Mouse (Mus musculus) right cerebral cortex, postnatal 4 days (tissue): ENCODE results near the gene Nsun5.
"Not testable (repeated sequence)": the region's sequence is repeated elsewhere in the genome, so short reads cannot be mapped to it uniquely, and the experiment has no call there.

ENCODE experiments used
- DNase-seq: peaks from one replicate; pipeline ENCODE4 v3.0.0-alpha.2; 2022

Nsun5 gene

GRCm38 (mm10) chr5:135369787-135370654 lies at the start of gene Nsun5:
Gene Nsun5, plus strand, starts transcription at chr5:135369953.
- DNase-seq: peak; percentile 98

GRCm38 (mm10) chr5:135322197-135322596 lies 47.6 kb upstream of the Nsun5 start:
- DNase-seq: no peak

- DNase-seq: no peak
These were observed 43.6 kb upstream of the Nsun5 start for GRCm38 (mm10) chr5:135326121-135326659.

GRCm38 (mm10) chr5:135329471-135329870 lies 40.3 kb upstream of the Nsun5 start:
- no peak for DNase-seq

GRCm38 (mm10) chr5:135330201-135330600 lies 39.6 kb upstream of the Nsun5 start:
- no peak for DNase-seq

GRCm38 (mm10) chr5:135331161-135331560 lies 38.6 kb upstream of the Nsun5 start:
- DNase-seq: no peak

- no peak for DNase-seq
These were observed 32.2 kb upstream of the Nsun5 start for GRCm38 (mm10) chr5:135337575-135337974.

- no peak for DNase-seq
These were observed 23.8 kb upstream of the Nsun5 start for GRCm38 (mm10) chr5:135345989-135346388.

GRCm38 (mm10) chr5:135346430-135346829 lies 23.3 kb upstream of the Nsun5 start:
- DNase-seq: no peak

GRCm38 (mm10) chr5:135347511-135348011 lies 22.2 kb upstream of the Nsun5 start:
- DNase-seq: no peak

GRCm38 (mm10) chr5:135349862-135350261 lies 19.9 kb upstream of the Nsun5 start, which contains the start of gene Fkbp6:
Gene Fkbp6, minus strand, starts transcription at chr5:135350044.
- DNase-seq: no peak

- no peak for DNase-seq
These were observed 18.1 kb upstream of the Nsun5 start for GRCm38 (mm10) chr5:135351606-135352005.

- DNase-seq: no peak
These were observed 16.8 kb upstream of the Nsun5 start, which contains the start of gene Trim50 for GRCm38 (mm10) chr5:135352995-135353394. Gene Trim50, plus strand, starts transcription at chr5:135353295.

- no peak for DNase-seq
These were observed 16.2 kb upstream of the Nsun5 start for GRCm38 (mm10) chr5:135353564-135353963.

- DNase-seq: no peak
These were observed 13.7 kb upstream of the Nsun5 start for GRCm38 (mm10) chr5:135356090-135356489.

- DNase-seq: no peak
These were observed 12.2 kb upstream of the Nsun5 start for GRCm38 (mm10) chr5:135357556-135357955.

GRCm38 (mm10) chr5:135359772-135360171 lies 10.0 kb upstream of the Nsun5 start:
- DNase-seq: no peak

- no peak for DNase-seq
These were observed 7.2 kb upstream of the Nsun5 start for GRCm38 (mm10) chr5:135362572-135362971.

GRCm38 (mm10) chr5:135363540-135363939 lies 6.2 kb upstream of the Nsun5 start:
- no peak for DNase-seq

GRCm38 (mm10) chr5:135367841-135368240 lies 1.9 kb upstream of the Nsun5 start:
- no peak for DNase-seq

- DNase-seq: no peak
These were observed 1.4 kb upstream of the Nsun5 start for GRCm38 (mm10) chr5:135368312-135368711.

GRCm38 (mm10) chr5:135369196-135369595 lies 557 bp upstream of the Nsun5 start:
- not testable (repeated sequence) for DNase-seq

- DNase-seq: no peak
These were observed 1.4 kb downstream of the Nsun5 start for GRCm38 (mm10) chr5:135371195-135371594.

- DNase-seq: no peak
These were observed 3.8 kb downstream of the Nsun5 start for GRCm38 (mm10) chr5:135373601-135374000.
